Mouse (Mus musculus) ES-E14 (cell line): ENCODE results near the gene Prkar1a. TPM values are rescaled to one million over a fixed set of nuclear protein-coding genes. Genes with fewer than 3 reads are reported as not detected.

ENCODE experiments used
- DNase-seq: peaks from one replicate; pipeline ENCODE4 v3.0.0-alpha.2; 2013; ENCODE audit warnings: low read depth, low spot score
- H3K27ac ChIP-seq: 2 replicates; pipeline ENCODE4 v1.5.1; 2012; ENCODE audit warnings: low read depth, mild to moderate bottlenecking, low read length, moderate library complexity, mixed read lengths; ENCODE audit not compliant: poor library complexity, insufficient read depth, severe bottlenecking
- H3K36me3 ChIP-seq: 2 replicates; pipeline ENCODE4 v1.6.1; 2012; ENCODE audit warnings: mild to moderate bottlenecking, low read length, moderate library complexity, mixed read lengths; ENCODE audit not compliant: control insufficient read depth, poor library complexity, insufficient read depth, severe bottlenecking
- H3K4me1 ChIP-seq, 2 experiments: fragments of 150-350 bp in 1 of 2; sonication (generic) in 1 of 2; 2 replicates each; pipeline ENCODE4 v1.6.1; 2012; ENCODE audit warnings: low read length in 2 of 2, mild to moderate bottlenecking in 1 of 2, mixed read lengths in 1 of 2; ENCODE audit not compliant: control insufficient read depth in 2 of 2, insufficient read depth in 2 of 2, poor library complexity in 1 of 2
- H3K4me3 ChIP-seq, 2 experiments: fragments of 150-350 bp in 1 of 2; sonication (generic) in 1 of 2; 2 replicates each; pipeline ENCODE4 v1.5.1; 2012; ENCODE audit warnings: low read length in 2 of 2, low read depth in 1 of 2, mild to moderate bottlenecking in 1 of 2, mixed read lengths in 1 of 2; ENCODE audit not compliant: insufficient read depth in 1 of 2, poor library complexity in 1 of 2, severe bottlenecking in 1 of 2
- H3K9ac ChIP-seq: 2 replicates; pipeline ENCODE4 v1.6.1; 2012; ENCODE audit warnings: low read depth, mild to moderate bottlenecking, low read length, mixed read lengths; ENCODE audit not compliant: poor library complexity, insufficient read depth, severe bottlenecking
- H3K9me3 ChIP-seq: fragments of 150-350 bp; sonication (generic); 2 replicates; pipeline ENCODE4 v1.6.1; 2012; ENCODE audit warnings: low read depth, mild to moderate bottlenecking, low read length; ENCODE audit not compliant: control insufficient read depth, insufficient read depth
- CHD2 ChIP-seq: IDR thresholded peaks from 2 replicates; pipeline ENCODE4 v1.6.1; 2014; ENCODE audit warnings: mild to moderate bottlenecking, low read depth, low read length, inconsistent platforms
- HCFC1 ChIP-seq: IDR thresholded peaks from 2 replicates; pipeline ENCODE4 v1.6.1; 2012; ENCODE audit warnings: low read length, inconsistent platforms, borderline replicate concordance; ENCODE audit not compliant: insufficient read depth
- MAFK ChIP-seq: IDR thresholded peaks from 2 replicates; pipeline ENCODE4 v1.6.1; 2014; ENCODE audit warnings: mild to moderate bottlenecking, low read depth, low read length, inconsistent platforms; ENCODE audit not compliant: insufficient read depth
- ZC3H11A ChIP-seq: IDR thresholded peaks from 2 replicates; pipeline ENCODE4 v1.6.1; 2012; ENCODE audit warnings: low read depth, mild to moderate bottlenecking, inconsistent platforms, low read length, borderline replicate concordance
- ZNF384 ChIP-seq: IDR thresholded peaks from 2 replicates; pipeline ENCODE4 v1.6.1; 2012; ENCODE audit warnings: low read depth, low read length, inconsistent platforms
- in situ Hi-C, 2 experiments: fragments of 600-800 bp; cut with MboI; formaldehyde crosslinking; loops; one replicate each; pipeline ENCODE4 v1.15.1; 2025; ENCODE audit warnings: low sequenced_read_pairs in 2 of 2, inconsistent platforms in 1 of 2; ENCODE audit not compliant: unreplicated experiment in 2 of 2
- total RNA-seq: library from RNA; depleted of rRNA; stranded (reverse); fragments of 300-350 nt; gene quantifications from 2 replicates; pipeline ENCODE4 v1.2.3, GENCODE M21; 2012

The Prkar1a gene
- total RNA-seq, 1 experiment = 46.0 TPM

- H3K9ac ChIP-seq = no peak overlapping the region; the same call in 1 of the 2 replicates
- H3K27ac ChIP-seq = no peak overlapping the region
- H3K4me1 ChIP-seq = peaks cover 0 to 1% of the 10 kb centered on the region in 2 experiments; a peak in 1 of 4 replicates
- H3K36me3 ChIP-seq = peaks cover 3% of the 10 kb centered on the region; the same call in 1 of the 2 replicates
- in situ Hi-C loops = no loop called here
- no peaks in the 10 kb centered on the region for H3K9me3 ChIP-seq
- no peak for DNase-seq
- H3K4me3 ChIP-seq = peak overlapping the region; percentile 91 to 98
- no peak for TF ChIP-seq MAFK
- TF ChIP-seq HCFC1 = no peak
- TF ChIP-seq ZC3H11A = no peak
- no peak for TF ChIP-seq ZNF384
- no peak for TF ChIP-seq CHD2
Observed at GRCm38 (mm10) chr11:109649975-109650701, 933 bp downstream of the Prkar1a start.

- H3K4me1 ChIP-seq = peaks cover 0 to 1% of the 10 kb centered on the region in 2 experiments; a peak in 1 of 4 replicates
- peak overlapping the region; percentile 91 to 98 for H3K4me3 ChIP-seq
- H3K9me3 ChIP-seq = no peaks in the 10 kb centered on the region
- in situ Hi-C loops = no loop called here
- peak; percentile 68; the same call in 1 of the 2 replicates for TF ChIP-seq ZNF384
- TF ChIP-seq CHD2 = no peak
- TF ChIP-seq HCFC1 = peak; percentile 29; the same call in 1 of the 2 replicates
- no peak for TF ChIP-seq MAFK
- H3K36me3 ChIP-seq = peaks cover 3% of the 10 kb centered on the region
- DNase-seq = peak; percentile 74
- H3K27ac ChIP-seq = peak overlapping the region; percentile 61; the same call in 1 of the 2 replicates
- H3K9ac ChIP-seq = peak overlapping the region; percentile 90
Observed at GRCm38 (mm10) chr11:109650788-109651565, 1.8 kb downstream of the Prkar1a start.

GRCm38 (mm10) chr11:109651566-109652024, 2.4 kb downstream of the Prkar1a start:
- peaks cover 0 to 1% of the 10 kb centered on the region in 2 experiments; a peak in 1 of 4 replicates for H3K4me1 ChIP-seq
- H3K4me3 ChIP-seq = peak overlapping the region; percentile 91 to 98
- H3K9ac ChIP-seq = peak overlapping the region; percentile 90
- in situ Hi-C loops = no loop called here
- peak overlapping the region; percentile 61; the same call in 1 of the 2 replicates for H3K27ac ChIP-seq
- no peak for TF ChIP-seq MAFK
- no peak for TF ChIP-seq HCFC1
- no peak for TF ChIP-seq ZC3H11A
- TF ChIP-seq CHD2 = no peak
- TF ChIP-seq ZNF384 = no peak
- peaks cover 3% of the 10 kb centered on the region for H3K36me3 ChIP-seq
- H3K9me3 ChIP-seq = no peaks in the 10 kb centered on the region
- DNase-seq = no peak

- no peak for TF ChIP-seq MAFK
- TF ChIP-seq ZC3H11A = no peak
- no peak for TF ChIP-seq HCFC1
- no peak for TF ChIP-seq CHD2
- TF ChIP-seq ZNF384 = no peak
- no peak overlapping the region for H3K4me3 ChIP-seq
- H3K9me3 ChIP-seq = no peaks in the 10 kb centered on the region
- H3K27ac ChIP-seq = no peak overlapping the region
- no peak overlapping the region; the same call in 1 of the 2 replicates for H3K9ac ChIP-seq
- in situ Hi-C loops = no loop called here
- no peak for DNase-seq
- peaks cover 0 to 1% of the 10 kb centered on the region in 2 experiments; a peak in 1 of 4 replicates for H3K4me1 ChIP-seq
- peaks cover 3% of the 10 kb centered on the region for H3K36me3 ChIP-seq
Observed at GRCm38 (mm10) chr11:109652505-109652904, 3.3 kb downstream of the Prkar1a start.
